Mouse (Mus musculus): Measurements from ENCODE around the gene Cth. TPM values are rescaled to one million over a fixed set of nuclear protein-coding genes. Genes with fewer than 3 reads are reported as not detected.

Cth gene
- polyA plus RNA-seq (2011; ENCODE audit: insufficient read length, low read depth, missing spikeins): 40.5 and 44.6 TPM in 2 replicates

DNA sequence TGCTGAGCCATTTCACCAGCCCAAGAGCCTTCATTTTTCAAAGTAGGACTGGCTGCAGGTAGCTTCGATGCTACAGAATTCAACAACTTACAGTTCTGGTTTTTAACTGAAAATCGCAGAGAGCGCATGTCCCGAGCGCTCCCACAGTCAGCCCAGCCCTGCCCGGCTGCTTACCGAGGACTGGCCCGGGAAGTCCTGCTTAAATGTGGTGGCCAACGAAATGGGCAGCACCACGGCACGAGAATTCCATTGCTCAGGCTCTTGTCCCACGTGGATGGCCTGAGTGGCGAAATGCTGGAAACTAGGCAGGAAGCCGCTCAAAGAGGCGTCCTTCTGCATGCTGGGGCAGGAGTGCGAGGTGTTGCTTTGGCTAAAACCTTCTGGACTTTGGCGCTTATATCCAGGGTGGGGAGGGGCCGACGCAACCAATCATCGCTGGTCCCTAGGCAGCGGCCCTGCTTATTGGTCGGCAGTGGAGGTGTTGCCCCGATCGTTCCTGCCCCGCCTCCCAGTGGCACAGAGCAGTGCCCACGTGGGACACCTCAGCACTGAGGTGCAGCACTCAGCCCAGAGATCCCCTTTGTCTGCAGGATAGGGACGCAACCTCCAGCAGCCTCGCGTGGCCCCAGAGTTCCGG lies at the start of gene Cth:
Cth (minus strand) TSS at position 386 of the 637 bp plus-strand sequence.
- no peak within 1 kb of the TSS for H3K27ac ChIP-seq (ENCODE audit: insufficient read depth, low read length)
- H3K4me3 ChIP-seq (ENCODE audit: insufficient read depth, low read length): peak within 1 kb of the TSS; percentile 50
- TF ChIP-seq POLR2A (IDR thresholded peaks at IDR 0.05; ENCODE audit: low read depth, low read length) (peak; percentile 99), CTCF (IDR thresholded peaks at IDR 0.05; ENCODE audit: borderline replicate concordance, insufficient read depth, low read length) (no peak)

GRCm38 (mm10) chr3:157973236-157973635 lies 48.4 kb upstream of the Cth start:
- H3K4me3 ChIP-seq (ENCODE audit: insufficient read depth, low read length): no peak overlapping the region
- TF ChIP-seq CTCF (IDR thresholded peaks at IDR 0.05; ENCODE audit: borderline replicate concordance, insufficient read depth, low read length) (no peak), POLR2A (IDR thresholded peaks at IDR 0.05; ENCODE audit: low read depth, low read length) (no peak)
- H3K4me1 ChIP-seq (ENCODE audit: control insufficient read depth, insufficient read depth, low read length): no peaks in the 10 kb centered on the region
- H3K27ac ChIP-seq (ENCODE audit: insufficient read depth, low read length): no peak overlapping the region

More for the DNA sequence above, at the start of gene Cth:
- H3K4me1 ChIP-seq (ENCODE audit: control insufficient read depth, insufficient read depth, low read length): no peaks in the 10 kb centered on the region

DNA sequence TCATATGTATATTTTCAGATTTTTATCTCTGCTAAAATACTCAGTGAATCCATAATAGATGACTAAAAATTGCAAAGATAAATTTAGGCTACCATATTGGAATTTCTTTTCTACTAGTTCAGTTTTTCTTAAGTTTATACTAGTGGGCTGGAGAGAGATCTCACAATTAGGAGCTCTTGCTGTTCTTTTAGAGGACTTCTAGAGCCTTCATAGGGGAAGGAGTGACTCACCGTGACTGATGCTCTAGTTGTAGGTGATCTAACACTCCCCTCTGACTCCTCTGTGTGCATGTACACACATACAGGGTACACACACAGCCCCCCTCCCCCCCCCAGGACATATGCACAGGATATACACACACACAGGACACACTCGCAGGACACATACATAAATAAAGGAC lies 46.3 kb upstream of the Cth start:
- TF ChIP-seq CTCF (IDR thresholded peaks at IDR 0.05; ENCODE audit: borderline replicate concordance, insufficient read depth, low read length): no peak
- no peak for TF ChIP-seq POLR2A (IDR thresholded peaks at IDR 0.05; ENCODE audit: low read depth, low read length)

DNA sequence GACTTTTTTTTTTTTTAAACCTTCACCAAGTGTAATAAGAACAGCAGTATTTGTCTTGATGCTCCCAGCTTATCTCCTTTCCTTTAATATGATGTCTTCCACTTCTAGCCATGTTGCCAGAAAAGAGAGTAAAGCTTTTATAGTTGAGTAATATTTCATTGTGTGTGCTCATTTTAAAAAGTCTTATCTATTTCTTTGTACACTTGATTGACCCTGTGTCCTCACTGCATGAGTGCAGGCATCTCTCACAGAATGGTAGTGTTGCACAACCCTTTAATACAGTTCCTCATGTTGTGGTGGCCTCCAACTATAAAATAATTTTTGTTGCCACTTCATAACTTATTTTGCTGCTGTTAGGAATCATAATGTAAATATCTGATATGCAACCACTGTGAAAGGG lies 32.4 kb upstream of the Cth start:
- H3K4me1 ChIP-seq (ENCODE audit: control insufficient read depth, insufficient read depth, low read length): no peaks in the 10 kb centered on the region
- TF ChIP-seq POLR2A (IDR thresholded peaks at IDR 0.05; ENCODE audit: low read depth, low read length): no peak
- TF ChIP-seq CTCF (IDR thresholded peaks at IDR 0.05; ENCODE audit: borderline replicate concordance, insufficient read depth, low read length): no peak
- H3K4me3 ChIP-seq (ENCODE audit: insufficient read depth, low read length): no peak overlapping the region
- H3K27ac ChIP-seq (ENCODE audit: insufficient read depth, low read length): no peak overlapping the region

More for the DNA sequence above, 46.3 kb upstream of the Cth start:
- no peak overlapping the region for H3K27ac ChIP-seq (ENCODE audit: insufficient read depth, low read length)
- no peaks in the 10 kb centered on the region for H3K4me1 ChIP-seq (ENCODE audit: control insufficient read depth, insufficient read depth, low read length)
- H3K4me3 ChIP-seq (ENCODE audit: insufficient read depth, low read length): no peak overlapping the region

DNA sequence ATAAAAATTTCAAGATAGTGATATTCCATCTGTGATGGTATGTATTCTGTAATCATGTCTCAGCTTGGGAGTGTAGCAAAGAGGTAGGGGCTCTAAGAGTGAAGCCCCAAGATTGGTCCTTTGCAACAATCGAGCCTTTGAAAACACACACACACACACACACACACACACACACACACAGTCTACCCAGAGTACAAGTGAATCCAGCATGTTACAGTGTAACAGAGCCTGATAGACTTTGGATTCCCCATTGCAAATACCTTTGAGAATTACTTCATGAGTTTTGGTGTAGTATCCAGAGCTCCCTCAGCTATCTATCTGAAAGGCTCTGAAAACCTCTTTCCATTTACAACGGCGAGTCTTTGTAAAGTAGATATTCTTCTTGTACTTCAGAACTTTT lies 31.3 kb upstream of the Cth start:
- H3K27ac ChIP-seq (ENCODE audit: insufficient read depth, low read length): no peak overlapping the region
- TF ChIP-seq POLR2A (IDR thresholded peaks at IDR 0.05; ENCODE audit: low read depth, low read length) (no peak), CTCF (IDR thresholded peaks at IDR 0.05; ENCODE audit: borderline replicate concordance, insufficient read depth, low read length) (no peak)

GRCm38 (mm10) chr3:157955466-157955865 lies 30.6 kb upstream of the Cth start:
- no peak overlapping the region for H3K27ac ChIP-seq (ENCODE audit: insufficient read depth, low read length)
- no peak for TF ChIP-seq CTCF (IDR thresholded peaks at IDR 0.05; ENCODE audit: borderline replicate concordance, insufficient read depth, low read length)
- no peak for TF ChIP-seq POLR2A (IDR thresholded peaks at IDR 0.05; ENCODE audit: low read depth, low read length)
- H3K4me3 ChIP-seq (ENCODE audit: insufficient read depth, low read length): no peak overlapping the region
- H3K4me1 ChIP-seq (ENCODE audit: control insufficient read depth, insufficient read depth, low read length): no peaks in the 10 kb centered on the region

More for the DNA sequence above, 31.3 kb upstream of the Cth start:
- no peak overlapping the region for H3K4me3 ChIP-seq (ENCODE audit: insufficient read depth, low read length)
- H3K4me1 ChIP-seq (ENCODE audit: control insufficient read depth, insufficient read depth, low read length): no peaks in the 10 kb centered on the region

DNA sequence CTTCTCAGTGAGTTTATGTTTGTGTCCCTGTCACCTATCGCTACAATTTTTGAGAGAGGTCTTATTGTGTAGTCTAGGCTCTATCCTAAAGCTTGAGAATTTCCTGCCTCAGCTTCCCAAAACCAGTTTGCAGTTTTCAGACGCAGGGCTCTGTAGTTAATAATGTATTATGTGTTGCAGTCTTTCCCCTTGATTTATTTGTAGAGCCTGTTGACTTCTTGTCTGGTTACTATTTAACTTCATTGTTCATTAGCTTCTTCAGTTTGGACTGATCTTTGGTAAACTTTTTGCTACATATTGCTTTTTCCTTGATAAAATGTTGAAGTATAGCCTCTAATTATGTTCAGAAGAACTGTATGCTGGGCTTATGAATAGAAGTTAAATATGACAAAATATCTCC lies 27.8 kb upstream of the Cth start:
- TF ChIP-seq CTCF (IDR thresholded peaks at IDR 0.05; ENCODE audit: borderline replicate concordance, insufficient read depth, low read length) (no peak), POLR2A (IDR thresholded peaks at IDR 0.05; ENCODE audit: low read depth, low read length) (no peak)
- H3K4me1 ChIP-seq (ENCODE audit: control insufficient read depth, insufficient read depth, low read length): no peaks in the 10 kb centered on the region
- no peak overlapping the region for H3K27ac ChIP-seq (ENCODE audit: insufficient read depth, low read length)
- H3K4me3 ChIP-seq (ENCODE audit: insufficient read depth, low read length): no peak overlapping the region

DNA sequence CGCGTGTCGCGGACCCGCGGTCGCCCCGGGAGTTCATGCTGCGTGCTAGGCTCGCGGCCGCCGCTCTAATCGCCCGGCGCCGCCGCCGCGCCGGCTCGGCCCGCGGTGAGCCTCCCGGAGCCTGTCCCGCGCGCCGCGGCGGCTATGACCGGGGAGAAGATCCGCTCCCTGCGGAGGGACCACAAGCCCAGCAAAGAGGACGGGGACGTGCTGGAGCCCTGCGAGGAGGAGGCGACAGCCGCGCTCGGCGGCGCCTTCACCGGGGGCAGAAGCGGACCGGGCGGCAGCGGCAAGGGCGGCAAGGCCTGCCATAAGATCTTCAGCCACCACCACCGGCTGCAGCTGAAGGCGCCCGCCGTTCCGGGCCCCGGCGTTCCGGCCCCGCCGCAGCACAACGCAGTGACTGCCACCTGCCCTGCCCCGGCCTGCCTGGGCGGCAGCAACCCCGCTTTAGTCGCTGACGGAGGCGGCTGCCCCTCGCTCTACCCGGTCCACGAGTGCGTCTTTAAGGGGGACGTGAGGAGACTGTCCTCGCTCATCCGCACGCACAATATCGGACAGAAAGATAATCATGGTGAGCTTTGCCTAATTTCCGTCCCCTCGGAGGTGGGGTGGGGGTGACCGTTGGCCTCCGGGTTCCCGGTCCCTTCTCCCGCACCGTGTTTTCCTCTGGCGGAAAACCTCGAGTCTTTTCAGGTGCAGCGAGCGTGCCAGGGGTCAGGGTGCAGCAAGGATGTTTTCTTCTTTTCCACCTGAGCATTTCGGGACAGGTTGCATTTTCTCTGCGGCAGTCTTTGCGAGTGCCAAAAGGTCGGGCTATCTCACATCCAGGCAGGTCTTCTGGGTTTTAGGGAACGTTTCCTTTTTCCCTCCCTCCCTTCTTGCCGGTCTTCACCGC lies 22.8 kb upstream of the Cth start:
- TF ChIP-seq CTCF (IDR thresholded peaks at IDR 0.05; ENCODE audit: borderline replicate concordance, insufficient read depth, low read length): no peak
- TF ChIP-seq POLR2A (IDR thresholded peaks at IDR 0.05; ENCODE audit: low read depth, low read length): no peak
- Histone ChIP-seq H3K27ac (ENCODE audit: insufficient read depth, low read length) (peak overlapping the region; percentile 95), H3K4me1 (ENCODE audit: control insufficient read depth, insufficient read depth, low read length) (no peaks in the 10 kb centered on the region), H3K4me3 (ENCODE audit: insufficient read depth, low read length) (peak overlapping the region; percentile 85)

DNA sequence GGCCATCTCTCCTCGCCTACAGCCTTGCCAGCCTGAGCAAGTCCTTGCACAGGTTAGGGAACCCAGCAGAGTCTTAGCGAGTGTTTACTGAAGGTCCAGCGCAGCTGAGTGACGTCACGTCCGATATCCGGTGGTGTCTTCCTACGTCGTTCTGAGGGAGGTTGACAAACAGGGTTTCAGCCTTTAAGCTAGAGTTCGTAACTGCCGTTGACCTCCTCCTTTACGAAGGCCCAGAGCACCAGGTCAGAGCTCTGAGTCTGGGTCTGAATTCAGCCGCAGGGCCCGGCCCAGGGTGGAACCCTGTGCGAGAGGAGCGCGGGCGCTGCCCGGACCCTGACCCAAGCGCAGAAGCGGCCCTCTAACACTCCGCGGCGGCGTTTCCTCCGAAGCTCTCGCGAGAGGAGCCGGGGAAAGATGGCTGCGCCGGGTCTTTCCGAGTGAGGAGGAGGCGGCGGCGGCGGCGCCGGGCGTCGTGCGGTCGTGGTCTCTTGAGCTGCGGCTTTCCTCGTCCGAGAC lies 22.0 kb upstream of the Cth start, which contains the start of gene Ankrd13c:
Ankrd13c (plus strand) TSS at position 397 of the 516 bp plus-strand sequence.
- Histone ChIP-seq H3K27ac (ENCODE audit: insufficient read depth, low read length) (peak within 1 kb of the TSS; percentile 95), H3K4me3 (ENCODE audit: insufficient read depth, low read length) (peak within 1 kb of the TSS; percentile 85), H3K4me1 (ENCODE audit: control insufficient read depth, insufficient read depth, low read length) (no peaks in the 10 kb centered on the region)
- TF ChIP-seq POLR2A (IDR thresholded peaks at IDR 0.05; ENCODE audit: low read depth, low read length) (peak; percentile 82), CTCF (IDR thresholded peaks at IDR 0.05; ENCODE audit: borderline replicate concordance, insufficient read depth, low read length) (no peak)
